Mouse (Mus musculus) ZHBTc4 (cell line): ENCODE data around the gene Slc16a10.

Experiments
- DNase-seq: peaks from one replicate; pipeline ENCODE4 v3.0.0-alpha.2; 2011; ENCODE audit warnings: low read depth, low spot score

Gene Slc16a10

DNA sequence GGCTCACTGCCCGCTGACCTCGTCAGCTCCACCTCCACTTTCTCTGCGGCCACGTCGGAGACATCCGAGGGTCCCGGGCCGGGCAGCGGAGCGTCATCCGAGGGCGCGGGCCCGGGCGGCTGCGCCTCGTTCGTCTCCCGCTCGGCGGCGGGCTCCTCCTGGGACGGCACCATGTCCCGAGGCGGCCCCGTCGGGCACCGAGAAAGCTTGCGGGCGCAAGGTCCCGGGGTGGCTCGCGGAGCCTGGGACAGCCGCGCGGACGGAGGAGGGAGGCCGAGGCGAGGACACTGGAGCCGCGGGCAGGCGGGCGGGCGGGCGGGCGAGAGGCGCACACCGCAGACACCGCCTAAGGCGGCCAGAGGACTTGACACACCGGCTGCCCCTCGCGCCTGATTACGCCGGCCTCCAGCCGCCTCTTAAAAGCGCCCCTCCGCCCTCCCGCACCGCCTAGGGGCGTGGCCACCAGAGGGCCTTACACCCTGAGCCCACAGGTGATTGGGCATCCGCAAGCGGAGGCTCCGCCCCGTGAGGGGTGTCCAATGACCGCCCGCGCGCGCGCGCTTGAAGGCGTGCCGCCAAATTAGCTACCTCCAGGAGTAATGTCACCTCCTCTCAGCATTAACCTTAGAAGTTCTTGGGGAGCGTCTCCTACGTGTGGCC lies at the start of gene Slc16a10:
TSS of gene Slc16a10 (minus strand) at position 395 of the 660 bp plus-strand sequence.
- DNase-seq, result peak; percentile 99

DNA sequence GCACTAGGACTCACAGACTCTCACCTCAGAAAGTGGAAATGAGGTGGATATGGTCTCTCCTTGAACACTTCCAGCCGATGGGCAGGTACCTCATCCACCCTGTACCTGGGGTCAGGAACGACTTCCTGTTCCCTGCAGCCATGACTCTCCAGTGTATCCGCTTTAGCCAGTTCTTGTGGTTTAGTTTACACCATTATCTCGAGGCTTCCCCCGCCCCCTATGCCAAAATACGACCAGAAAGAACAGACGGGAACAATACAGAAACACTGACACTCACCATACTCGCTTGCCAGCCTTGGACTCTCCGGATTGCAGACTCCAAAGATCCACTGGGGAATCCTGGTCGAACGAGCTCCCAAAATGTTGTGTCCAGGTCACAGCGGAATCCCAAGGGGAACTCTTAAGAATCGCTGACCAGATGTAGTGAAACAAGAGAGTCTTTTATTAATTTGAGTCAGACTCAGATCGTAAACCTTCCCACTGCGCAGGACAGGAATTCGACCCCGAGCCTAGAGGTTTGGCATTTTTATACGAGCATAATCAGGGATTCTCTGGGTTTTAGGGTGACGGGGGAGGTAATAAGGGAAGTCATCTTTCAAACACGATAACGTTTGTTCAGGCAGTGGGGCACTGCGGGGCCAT lies 49.4 kb upstream of the Slc16a10 start:
- no peak for DNase-seq

- no peak for DNase-seq
Observed at GRCm38 (mm10) chr10:40190871-40191270, 48.8 kb upstream of the Slc16a10 start.

DNA sequence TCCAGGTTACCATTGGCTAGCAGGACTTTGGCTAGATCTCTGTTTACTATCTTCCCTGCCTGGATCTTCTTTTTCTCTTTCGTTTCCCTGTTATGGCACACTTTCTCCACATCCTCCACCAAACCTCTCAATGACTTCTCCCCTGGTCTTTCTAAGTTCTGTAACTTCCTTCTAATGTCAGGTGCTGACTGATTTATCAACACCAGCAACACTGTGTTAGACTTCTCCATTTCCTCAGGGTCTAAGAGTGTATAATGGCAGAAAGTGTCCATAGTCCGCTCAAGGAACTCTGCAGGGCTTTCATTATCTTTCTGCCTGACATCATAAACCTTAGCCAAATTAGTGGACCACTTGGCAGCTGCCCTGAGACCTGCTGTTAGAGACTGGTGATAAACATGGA lies 47.6 kb upstream of the Slc16a10 start:
- no peak for DNase-seq

GRCm38 (mm10) chr10:40188831-40189230 lies 46.8 kb upstream of the Slc16a10 start:
- no peak for DNase-seq

DNA sequence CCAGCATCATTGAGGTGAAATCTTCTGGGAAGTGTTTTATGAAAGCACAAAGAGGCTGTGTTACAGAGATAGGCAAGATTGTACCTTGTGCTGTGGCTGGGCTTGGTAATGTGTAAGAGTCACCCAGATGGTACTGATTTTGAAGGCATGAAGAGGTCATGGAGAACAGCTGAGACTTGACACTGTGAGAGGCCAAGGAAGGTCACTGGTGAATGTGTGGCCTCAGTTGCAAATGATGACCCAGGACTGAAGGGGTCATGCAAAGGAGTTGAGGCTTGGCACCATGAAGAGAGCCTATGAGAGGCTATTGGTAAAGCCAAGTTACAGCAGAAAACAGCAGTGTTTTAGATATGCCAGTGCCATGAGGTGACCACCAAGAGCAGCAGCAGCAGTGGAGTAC lies 43.9 kb upstream of the Slc16a10 start:
- DNase-seq, result no peak

DNA sequence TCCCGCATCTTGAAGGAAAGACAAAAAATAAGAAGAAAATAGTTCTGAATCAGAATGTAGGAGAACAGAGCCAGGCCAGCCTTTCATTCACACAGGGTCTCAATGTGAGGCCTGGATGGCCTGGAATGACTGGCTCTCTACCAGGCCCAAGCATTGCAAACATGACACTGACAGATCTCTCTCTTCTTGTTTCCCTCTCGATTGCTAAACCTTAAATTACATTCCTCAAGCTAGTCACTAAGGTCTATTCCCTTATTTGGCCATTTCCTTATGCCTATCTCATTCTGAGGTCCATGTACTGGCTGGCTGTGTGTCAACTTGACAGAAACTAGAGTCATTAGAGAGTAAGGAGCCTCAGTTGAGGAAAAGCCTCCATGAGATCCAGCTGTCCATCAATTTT lies 38.0 kb upstream of the Slc16a10 start:
- DNase-seq, result no peak

- DNase-seq, result no peak
Observed at GRCm38 (mm10) chr10:40179142-40179541, 37.1 kb upstream of the Slc16a10 start.

DNA sequence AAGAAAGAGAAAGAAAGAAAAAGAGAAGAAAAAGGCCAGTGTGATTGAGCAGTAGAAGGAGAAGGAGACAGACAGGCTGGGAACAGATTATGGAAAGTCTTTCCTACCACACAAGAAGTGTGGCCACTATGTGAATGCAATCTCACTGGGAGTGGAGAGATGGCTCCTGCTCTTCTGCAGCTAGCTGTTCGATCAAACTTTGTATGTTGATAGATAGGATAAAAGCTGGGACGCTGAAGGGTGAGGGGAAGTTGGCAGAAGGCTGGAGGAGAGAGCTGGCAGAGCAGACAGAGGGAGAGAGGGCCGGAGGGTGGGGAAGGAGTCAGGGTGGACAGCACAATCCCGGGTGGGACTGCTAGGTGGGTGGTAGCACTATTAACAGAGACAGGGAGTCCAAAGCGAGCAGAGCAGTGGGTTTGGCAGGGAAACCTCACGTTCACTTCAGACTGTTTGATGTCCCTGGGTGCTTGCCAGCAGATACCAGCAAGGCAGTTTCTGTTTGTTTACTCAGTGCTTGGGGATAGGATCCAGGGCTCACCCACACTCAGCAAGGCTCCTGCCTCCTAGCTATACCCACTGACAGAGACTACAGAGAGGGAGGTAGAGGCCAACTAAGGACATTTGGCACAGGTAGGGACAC lies 35.4 kb upstream of the Slc16a10 start:
- DNase-seq, result no peak

DNA sequence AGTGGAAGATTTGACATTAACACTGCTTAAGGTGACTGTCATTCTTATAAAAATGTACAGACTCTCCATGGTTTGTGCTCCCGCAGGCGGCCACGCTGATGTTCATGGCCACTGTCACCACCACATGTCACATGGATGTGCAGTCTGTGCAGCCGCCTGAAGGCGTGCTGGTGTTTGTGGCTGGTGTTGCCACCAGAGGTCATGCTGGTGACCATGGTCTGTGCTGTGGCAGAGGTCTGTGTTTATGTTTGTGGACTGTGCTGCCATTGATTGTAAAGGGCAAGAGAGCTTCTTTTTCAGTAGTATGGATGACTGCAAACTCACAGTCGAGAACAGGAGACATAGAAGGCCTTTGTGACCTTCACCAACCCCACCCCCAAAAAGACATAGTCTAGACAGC lies 30.1 kb upstream of the Slc16a10 start:
- DNase-seq, result no peak

- no peak for DNase-seq
Observed at GRCm38 (mm10) chr10:40171211-40171610, 29.2 kb upstream of the Slc16a10 start.

GRCm38 (mm10) chr10:40170141-40170558 lies 28.1 kb upstream of the Slc16a10 start:
- no peak for DNase-seq

- DNase-seq, result no peak
Observed at GRCm38 (mm10) chr10:40169566-40169965, 27.5 kb upstream of the Slc16a10 start.

DNA sequence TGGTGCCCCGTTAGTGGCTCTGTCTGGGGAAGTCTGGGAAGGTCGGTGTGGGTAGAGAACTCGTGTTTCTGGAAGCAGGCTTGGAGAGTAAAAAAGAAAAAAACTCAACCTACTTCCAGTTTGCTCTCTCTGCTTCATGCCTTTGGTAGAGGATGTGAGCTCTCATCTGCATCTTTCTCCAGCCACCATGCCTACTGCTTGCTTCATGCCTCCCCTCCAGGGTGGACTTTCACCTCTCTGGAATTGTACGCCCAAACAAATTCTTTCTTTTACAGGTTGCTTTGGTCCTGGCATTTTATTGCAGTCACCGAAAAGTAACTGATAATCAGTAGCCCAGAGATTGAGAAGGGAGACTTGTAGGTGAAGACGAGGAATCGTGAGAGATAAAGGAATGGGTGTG lies 27.0 kb upstream of the Slc16a10 start:
- no peak for DNase-seq

DNA sequence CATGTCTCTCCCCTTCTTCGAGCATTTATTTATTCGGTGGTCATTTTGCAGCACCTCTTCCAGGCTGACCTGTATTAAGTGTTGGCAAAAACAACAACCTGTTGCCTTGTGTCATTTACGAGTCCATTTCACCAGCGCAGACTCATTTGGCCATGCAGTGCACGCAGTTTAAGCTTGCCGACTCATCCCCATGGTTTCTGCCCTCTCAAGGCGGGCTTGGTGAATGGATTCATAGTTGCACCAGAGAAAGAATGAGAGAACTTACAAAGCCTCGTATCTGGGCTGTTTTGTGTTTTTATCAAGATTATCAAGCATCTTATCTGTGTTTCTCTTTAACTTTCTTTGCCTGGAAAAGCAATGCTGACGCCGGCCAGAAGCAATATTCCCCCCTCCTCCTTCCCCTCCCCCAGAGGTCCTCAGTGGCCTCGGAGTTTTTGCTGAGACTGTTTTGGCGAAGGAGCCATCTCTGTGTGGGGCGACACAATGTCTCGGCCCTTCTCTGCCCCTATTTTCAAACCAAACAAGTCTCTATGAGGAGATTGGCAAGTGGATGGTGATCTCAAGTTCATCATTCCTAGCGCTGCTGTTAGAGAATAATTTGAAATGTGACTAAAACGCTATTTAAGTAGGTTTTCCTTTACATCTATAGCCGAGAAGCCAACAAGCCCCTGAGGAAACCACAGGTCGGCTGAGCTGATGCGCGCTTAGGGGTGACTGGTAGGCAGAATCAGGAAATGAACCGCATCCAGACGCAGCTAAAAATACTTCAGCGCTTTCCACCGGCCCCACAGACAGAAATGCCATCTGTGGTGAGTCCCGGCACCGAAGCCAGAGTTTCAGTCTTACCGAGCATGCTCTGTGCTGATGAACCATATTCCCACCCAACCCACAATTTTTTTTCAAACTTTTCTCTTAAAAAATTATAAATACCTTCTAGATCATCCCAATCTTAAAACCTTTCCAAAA lies 22.6 kb upstream of the Slc16a10 start:
- DNase-seq, result no peak

DNA sequence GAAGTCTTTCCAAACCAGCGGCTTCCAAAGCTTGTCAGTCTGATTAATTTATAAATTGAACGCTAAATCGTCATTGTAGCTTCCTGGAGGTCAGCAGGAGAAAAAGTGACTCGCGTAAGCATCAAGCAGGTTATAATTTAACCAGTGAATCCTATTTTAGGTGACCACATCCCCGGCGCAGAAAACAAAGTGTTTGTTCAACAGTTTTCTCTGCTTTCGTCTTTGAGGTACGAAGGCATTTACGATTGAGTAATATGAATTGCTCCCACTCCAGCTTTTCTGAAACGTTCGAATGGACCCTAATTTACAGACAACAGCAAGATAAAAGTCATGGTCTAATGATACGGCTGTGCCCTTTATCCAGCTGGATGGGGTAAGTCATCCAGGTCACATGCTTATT lies 21.9 kb upstream of the Slc16a10 start:
- DNase-seq, result no peak

GRCm38 (mm10) chr10:40163338-40163737 lies 21.3 kb upstream of the Slc16a10 start:
- DNase-seq, result no peak

DNA sequence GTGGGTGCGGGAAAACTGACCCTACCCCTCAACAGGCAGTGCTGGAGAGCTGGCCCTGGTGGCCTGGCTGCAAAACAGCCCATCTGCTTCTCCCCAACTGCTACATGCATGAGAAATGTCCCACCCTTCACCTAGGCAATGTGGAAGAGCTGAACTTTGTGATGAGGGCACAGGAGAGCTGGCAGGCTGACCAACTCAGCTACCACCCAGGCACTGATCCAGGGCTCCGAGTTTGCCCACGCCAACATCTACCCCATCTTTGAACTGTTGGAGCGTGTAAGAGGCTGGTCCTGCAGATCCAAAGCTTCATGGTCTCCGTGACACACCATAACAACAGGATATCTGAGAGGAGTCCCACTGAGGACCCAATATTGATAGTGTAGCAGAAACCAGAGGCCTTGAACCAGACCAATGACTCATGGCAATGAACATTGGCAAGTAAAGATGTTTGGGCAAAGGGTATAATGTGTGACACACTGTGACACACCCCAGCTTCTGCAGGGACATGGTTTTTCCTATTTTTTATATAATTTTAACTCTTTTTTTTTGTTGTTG lies 19.7 kb upstream of the Slc16a10 start:
- DNase-seq, result no peak

GRCm38 (mm10) chr10:40161236-40161635 lies 19.2 kb upstream of the Slc16a10 start:
- no peak for DNase-seq

- no peak for DNase-seq
Observed at GRCm38 (mm10) chr10:40152550-40152857, 10.4 kb upstream of the Slc16a10 start.

GRCm38 (mm10) chr10:40151852-40152549 lies 9.9 kb upstream of the Slc16a10 start:
- DNase-seq, result no peak
